Mouse (Mus musculus): ENCODE measurements at regions not wholly inside any gene's neighbourhood (a gene's known extent, or its start where the extent isn't known, plus 50 kb on each side); places are given as distances from the start of the nearest gene placed in this dataset.

DNA sequence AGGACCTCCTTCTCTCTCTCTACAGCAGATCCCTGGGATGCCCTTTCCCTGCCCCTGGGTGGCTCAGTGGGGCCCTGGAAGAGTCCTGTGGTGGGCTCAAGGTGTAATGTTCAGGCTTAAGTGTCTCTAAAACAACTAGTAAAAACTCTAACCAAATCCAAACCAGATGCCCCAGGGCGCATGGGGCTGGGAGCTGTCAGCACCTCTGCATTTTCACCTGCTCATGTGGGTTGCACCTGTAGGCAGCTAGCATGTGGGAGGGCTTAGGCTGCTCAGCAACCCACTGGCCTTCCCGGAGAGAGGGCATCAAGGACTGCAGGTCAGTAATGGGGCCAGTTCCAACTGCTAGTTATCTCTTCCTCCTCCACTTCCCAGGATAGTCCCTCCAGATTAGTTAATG, 104.8 kb upstream of the Gm12830 start:
- DNase-seq (ENCODE audit: low spot score in 2 of 2) = no peak

DNA sequence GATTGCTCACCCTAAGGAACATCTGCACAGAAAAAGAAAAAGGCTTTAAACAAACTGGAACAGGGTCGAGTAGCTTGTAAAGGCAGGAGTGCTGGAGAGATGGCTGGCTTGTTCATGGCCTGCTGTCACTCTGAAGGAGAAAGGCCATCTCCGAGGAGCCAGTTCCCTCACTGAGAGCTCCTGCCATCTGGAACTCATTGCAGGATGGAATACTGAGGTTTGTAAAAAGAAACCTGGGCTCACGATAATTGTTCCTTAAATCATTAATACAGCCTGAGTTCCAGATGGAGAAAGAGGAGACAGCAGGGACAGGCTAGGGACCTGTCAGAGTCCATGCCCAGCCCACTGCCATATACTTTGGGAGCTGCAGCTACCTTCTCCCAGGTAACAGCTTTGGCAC, 100.8 kb upstream of the Gm12830 start:
- no peak for DNase-seq (ENCODE audit: low spot score in 2 of 2)

DNA sequence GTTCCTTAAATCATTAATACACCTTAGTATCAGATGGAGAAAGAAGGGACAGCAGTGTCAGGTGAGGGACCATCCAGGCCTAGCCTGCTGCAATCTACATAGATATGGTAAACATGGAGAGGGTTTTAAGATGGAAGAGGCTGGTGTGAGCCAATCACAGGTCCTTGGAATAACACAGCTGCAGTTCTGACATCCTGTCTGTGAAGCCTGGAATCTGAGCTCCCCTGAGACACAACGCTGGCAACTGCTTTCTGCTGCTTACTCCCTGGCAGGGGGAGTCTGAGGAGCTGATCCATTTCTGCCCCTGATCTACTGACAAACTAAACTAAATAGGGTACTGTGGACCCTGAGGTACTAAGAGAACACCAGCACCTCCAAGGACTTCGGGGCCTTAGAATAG, 100.1 kb upstream of the Gm12830 start:
- no peak for DNase-seq (ENCODE audit: low spot score in 2 of 2)

DNA sequence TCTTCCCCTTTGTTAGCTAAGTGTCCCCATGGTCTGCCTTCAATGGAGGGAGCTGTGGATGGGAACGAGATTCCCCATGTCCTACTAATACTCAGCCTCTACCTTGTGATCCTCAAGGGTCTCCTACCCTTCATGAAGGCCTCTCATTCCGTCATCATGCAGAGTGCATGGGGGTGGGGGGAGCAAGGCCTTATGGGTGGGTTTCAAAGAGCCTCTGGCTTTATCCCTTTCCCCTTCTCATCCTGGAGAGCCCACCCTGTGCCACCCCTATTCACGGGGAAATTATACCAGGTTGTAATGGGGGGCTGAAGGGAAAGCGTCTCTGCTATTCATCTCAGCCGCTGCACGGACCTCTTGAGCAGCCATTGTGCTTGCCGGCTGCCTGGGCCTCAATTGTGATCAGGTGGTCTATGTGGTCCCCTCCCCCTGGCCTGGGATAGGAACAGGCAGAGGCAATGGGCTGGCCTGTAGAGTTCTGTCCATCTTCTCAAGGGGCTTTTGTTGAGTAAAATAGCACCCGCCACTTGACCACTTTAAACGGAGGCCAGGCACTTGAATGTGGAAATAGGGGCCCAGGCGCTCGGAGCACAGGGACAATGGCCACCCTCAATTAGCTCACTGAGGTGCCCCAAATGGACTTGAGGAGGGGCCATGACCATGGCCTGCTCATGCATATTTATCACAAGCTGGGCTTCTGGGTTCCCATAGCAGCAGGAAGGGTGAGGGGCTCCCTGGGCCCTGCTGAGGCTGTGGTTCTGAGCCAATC, 93.1 kb upstream of the Gm12830 start:
- no peak for DNase-seq (ENCODE audit: low spot score in 2 of 2)

DNA sequence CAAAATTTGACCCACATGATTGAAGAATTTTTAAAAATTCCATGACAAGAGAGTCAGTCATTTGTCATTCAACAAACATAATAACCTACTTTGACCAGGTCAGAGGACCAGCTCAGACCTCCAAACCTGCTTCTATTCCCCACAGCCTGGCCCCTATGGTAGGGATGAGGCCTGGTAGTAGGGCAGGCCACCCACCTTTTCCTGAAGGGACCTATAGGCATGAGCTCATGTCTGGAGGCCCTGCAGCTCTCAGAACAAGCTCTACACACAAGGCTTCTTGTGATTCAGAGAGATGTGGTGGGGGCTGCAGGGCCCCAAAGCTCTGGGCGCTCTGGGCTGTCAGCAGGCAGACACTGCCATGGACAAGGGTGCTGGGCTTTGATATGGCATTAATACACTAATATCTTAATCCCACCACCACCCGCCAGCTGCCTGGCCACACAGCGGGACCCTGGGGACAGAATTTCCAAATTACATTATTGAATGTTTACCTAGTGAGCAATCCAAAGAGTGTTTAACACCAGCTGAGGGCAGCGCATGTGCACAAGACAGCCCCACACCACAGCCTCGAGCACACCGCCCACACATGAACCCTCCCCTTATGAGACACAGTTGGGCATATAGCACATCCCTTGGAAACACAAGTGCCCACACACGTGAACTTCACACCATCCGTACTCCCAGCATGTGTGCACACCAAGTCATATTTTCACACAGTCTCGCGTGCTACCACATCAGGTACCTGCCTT, 88.1 kb upstream of the Gm12830 start:
- DNase-seq (ENCODE audit: low spot score in 2 of 2) = no peak

DNA sequence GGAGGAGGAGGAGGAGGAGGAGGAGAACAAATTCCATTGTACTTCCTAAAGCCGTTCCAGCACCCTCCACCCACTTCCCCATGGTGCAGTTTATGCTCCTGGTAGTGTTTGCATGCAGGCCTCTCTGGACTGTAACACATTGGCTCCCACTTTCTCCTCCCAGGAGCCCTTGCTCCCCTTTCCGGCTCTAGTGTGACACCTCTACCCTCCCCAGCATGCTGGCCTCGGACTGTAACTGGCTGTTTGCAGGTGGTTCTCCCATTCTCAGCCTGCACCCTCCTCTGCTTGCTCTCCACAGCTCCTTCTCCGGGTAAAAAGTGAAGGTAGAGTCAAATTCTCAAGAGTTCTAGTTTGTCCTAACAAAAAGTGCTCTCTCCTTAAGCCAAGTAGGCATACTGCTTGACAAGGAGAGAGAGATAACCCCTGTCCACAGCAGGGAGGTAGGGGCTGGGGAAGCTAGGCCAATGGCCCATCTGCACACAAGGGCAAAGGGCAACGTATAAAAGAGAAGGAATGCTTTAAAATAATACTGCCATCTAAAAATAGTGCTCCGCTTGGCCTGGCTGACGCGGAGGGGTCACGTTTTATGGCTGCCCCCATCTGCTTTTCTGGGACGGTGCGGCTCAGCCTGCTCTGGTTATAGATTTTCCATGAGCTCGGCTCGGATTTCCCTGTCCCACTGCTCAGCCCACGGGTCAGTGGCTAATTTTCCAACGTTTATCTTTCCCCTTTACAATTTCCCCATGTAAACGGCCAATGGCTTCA, 82.4 kb upstream of the Gm12830 start:
- DNase-seq (ENCODE audit: low spot score in 2 of 2) = no peak

DNA sequence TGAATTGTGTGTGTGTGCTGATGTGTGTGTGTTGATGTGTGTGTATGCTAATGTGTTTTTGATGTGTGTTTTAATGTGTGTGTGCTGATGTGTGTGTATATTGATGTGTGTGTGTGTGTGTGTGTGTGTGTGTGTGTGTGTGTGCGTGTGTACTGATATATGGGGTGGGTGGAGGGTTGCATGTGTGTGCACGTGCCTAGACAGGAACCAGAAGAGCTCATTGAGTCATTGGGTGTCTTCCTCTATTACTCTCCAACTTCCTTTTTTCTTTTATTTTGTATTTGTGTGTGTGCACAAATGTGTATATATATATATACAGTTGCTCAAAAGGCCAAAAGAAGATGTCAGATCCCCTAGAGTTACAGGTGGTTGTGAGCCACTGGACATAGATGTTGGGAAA, 73.4 kb upstream of the Gm12830 start:
- DNase-seq (ENCODE audit: low spot score in 2 of 2) = no peak

DNA sequence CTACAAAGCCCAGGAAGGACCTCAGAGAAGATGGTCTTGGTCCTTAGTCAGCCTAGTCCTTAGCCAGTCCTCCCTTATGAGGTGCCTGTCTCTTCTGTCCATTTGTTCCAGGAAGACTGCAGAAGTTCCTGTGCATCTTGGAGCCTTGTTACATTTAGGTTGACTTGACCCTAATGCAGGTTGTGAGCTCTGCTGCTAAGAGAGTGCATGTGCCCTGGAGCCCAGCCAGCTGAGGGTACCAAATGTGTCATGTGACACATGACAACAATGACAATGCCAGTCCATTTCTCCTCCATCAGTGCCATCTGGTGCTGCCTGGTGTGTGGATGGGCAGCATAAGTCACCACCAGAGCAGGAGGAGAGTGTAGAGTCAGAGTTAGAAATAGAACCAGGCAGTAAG, 61.7 kb upstream of the Gm12830 start:
- DNase-seq (ENCODE audit: low spot score in 2 of 2) = no peak

DNA sequence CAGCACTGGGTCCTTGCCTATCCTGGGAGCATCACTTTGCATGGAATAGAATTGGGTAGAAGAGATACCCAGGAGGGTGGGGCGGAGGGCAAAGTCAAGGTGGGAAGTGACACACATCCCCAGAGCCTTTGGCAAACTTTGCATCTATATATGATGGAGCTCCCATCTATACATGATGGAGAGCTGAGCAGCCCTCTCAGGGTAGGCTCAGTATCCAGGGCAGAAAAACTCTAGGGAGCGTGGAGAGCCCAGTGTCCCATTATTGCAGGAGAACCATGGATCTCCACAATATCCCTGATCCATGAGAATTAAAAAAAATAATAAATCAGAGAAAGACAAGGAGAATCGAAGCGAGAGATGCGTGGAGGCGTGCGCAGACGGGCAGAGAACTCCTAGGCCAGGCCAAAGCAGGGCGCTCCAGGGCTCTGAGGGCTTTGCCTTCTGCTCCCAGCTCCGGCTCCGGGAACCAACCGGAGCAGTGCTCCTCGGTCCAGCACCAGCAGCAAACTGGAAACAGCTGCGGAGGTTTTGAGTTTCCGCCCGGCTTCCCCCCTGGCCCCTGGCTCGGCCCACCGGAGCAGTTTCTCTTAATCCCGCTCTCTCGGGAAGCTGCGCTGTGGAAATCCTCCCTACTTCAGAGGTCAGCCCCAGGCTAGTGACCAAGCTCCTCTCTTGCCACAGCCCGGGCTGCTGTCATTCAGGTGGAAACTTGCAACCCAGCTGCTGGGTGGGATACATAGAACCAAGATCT, 54.7 kb upstream of the Gm12830 start:
- DNase-seq (ENCODE audit: low spot score in 2 of 2) = no peak

All from natural killer cell, adult 2 months (primary cell).